Mouse (Mus musculus) right cerebral cortex, postnatal 25 days (tissue): Measurements from ENCODE around the gene Ddo.

ENCODE experiments used
- DNase-seq: peaks from one replicate; pipeline ENCODE4 v3.0.0; 2022

Ddo gene

GRCm38 (mm10) chr10:40666943-40667342 is 37.1 kb downstream of the Ddo start:
- DNase-seq = no peak

- DNase-seq = no peak
These were observed 38.8 kb downstream of the Ddo start for GRCm38 (mm10) chr10:40668640-40669039.

- no peak for DNase-seq
These were observed 42.9 kb downstream of the Ddo start for GRCm38 (mm10) chr10:40672587-40673296.

- no peak for DNase-seq
These were observed 43.5 kb downstream of the Ddo start for GRCm38 (mm10) chr10:40673297-40673665.

- no peak for DNase-seq
These were observed 44.3 kb downstream of the Ddo start for GRCm38 (mm10) chr10:40674151-40674550.

GRCm38 (mm10) chr10:40675921-40676320 is 46.1 kb downstream of the Ddo start:
- DNase-seq = no peak

GRCm38 (mm10) chr10:40678477-40678876 is 48.7 kb downstream of the Ddo start:
- no peak for DNase-seq

GRCm38 (mm10) chr10:40682470-40682869 is 52.7 kb downstream of the Ddo start:
- peak; percentile 74 for DNase-seq

- peak; percentile 62 for DNase-seq
These were observed 53.5 kb downstream of the Ddo start, which contains the start of gene Mettl24 for GRCm38 (mm10) chr10:40683092-40683867. Gene Mettl24, plus strand, starts transcription at chr10:40683282.

- no peak for DNase-seq
These were observed 54.0 kb downstream of the Ddo start for GRCm38 (mm10) chr10:40683868-40684253.

- DNase-seq = peak; percentile 43
These were observed 54.5 kb downstream of the Ddo start for GRCm38 (mm10) chr10:40684326-40684725.

GRCm38 (mm10) chr10:40685641-40686040 is 55.8 kb downstream of the Ddo start:
- no peak for DNase-seq

- DNase-seq = no peak
These were observed 57.2 kb downstream of the Ddo start for GRCm38 (mm10) chr10:40686976-40687375.

GRCm38 (mm10) chr10:40687407-40687806 is 57.6 kb downstream of the Ddo start:
- no peak for DNase-seq

GRCm38 (mm10) chr10:40688266-40688665 is 58.5 kb downstream of the Ddo start:
- peak; percentile 74 for DNase-seq

GRCm38 (mm10) chr10:40688873-40689272 is 59.1 kb downstream of the Ddo start:
- DNase-seq = no peak

GRCm38 (mm10) chr10:40698652-40699051 is 68.8 kb downstream of the Ddo start:
- no peak for DNase-seq

- peak; percentile 2 for DNase-seq
These were observed 81.3 kb downstream of the Ddo start for GRCm38 (mm10) chr10:40711127-40711526.

GRCm38 (mm10) chr10:40713018-40713608 is 83.3 kb downstream of the Ddo start:
- peak; percentile 2 for DNase-seq

- peak; percentile 3 for DNase-seq
These were observed 84.0 kb downstream of the Ddo start for GRCm38 (mm10) chr10:40713829-40714228.

GRCm38 (mm10) chr10:40715151-40715550 is 85.3 kb downstream of the Ddo start:
- DNase-seq = no peak

- no peak for DNase-seq
These were observed 86.5 kb downstream of the Ddo start for GRCm38 (mm10) chr10:40716296-40716695.

GRCm38 (mm10) chr10:40716713-40717112 is 86.9 kb downstream of the Ddo start:
- DNase-seq = no peak

- no peak for DNase-seq
These were observed 88.6 kb downstream of the Ddo start for GRCm38 (mm10) chr10:40718362-40718761.
